Mouse (Mus musculus) megakaryocyte, embryonic 14.5 days (primary cell): ENCODE results near the gene Actn4. TPM values are rescaled to one million over a fixed set of nuclear protein-coding genes. Genes with fewer than 3 reads are reported as not detected.

Experiments
- H3K27me3 ChIP-seq: replicated peaks from 2 replicates; pipeline ENCODE3; 2012; ENCODE audit warnings: inconsistent platforms
- H3K36me3 ChIP-seq: replicated peaks from 2 replicates; pipeline ENCODE3; 2012; ENCODE audit warnings: low read length, inconsistent platforms, mixed read lengths
- H3K4me1 ChIP-seq: 2 replicates; pipeline ENCODE4 v1.6.1; 2012; ENCODE audit warnings: inconsistent platforms
- H3K4me3 ChIP-seq: replicated peaks from 2 replicates; pipeline ENCODE3; 2012; ENCODE audit warnings: moderate library complexity, mild to moderate bottlenecking, inconsistent platforms
- H3K9me3 ChIP-seq: 2 replicates; pipeline ENCODE4 v1.6.1; 2012; ENCODE audit warnings: inconsistent platforms
- FLI1 ChIP-seq: IDR thresholded peaks from 2 replicates; pipeline ENCODE4 v1.6.1; 2012; ENCODE audit warnings: low read length, inconsistent platforms, mixed read lengths
- GATA1 ChIP-seq: IDR thresholded peaks from 3 replicates; pipeline ENCODE4 v1.6.1; 2012; ENCODE audit warnings: mixed read lengths, low read length, inconsistent platforms, borderline replicate concordance
- polyA plus RNA-seq: library from polyadenylated mRNA; stranded (reverse); fragments of >175 nt; gene quantifications from 2 replicates; pipeline ENCODE4 v1.2.3, GENCODE M21; 2012; ENCODE audit warnings: low replicate concordance; ENCODE audit not compliant: insufficient read depth

Actn4 gene
- polyA plus RNA-seq, 1 experiment = 590 TPM

DNA sequence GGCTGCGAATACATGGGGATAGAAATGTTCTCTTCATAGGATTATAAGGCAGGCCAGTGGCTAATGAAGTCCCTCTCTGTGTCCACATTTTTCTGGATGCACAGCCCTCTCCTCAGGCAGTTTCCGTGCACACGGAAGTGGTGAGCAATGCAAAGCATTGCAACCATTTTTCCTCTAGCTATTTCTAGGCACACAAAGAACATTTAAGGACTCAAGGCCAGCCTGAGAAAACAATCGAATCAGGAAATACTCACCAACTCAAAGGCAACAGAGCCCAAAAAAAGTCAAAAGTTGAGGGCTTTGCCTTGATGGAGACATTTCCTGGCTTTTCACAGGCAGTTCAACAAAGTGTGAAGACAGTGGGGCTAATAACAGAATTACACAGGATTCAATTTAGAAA is 21.0 kb downstream of the Actn4 start:
- Histone ChIP-seq H3K4me3 (no peak overlapping the region), H3K4me1 (peaks cover 99% of the 10 kb centered on the region), H3K36me3 (peaks cover 78% of the 10 kb centered on the region), H3K27me3 (no peaks in the 10 kb centered on the region), H3K9me3 (no peaks in the 10 kb centered on the region)
- TF ChIP-seq FLI1 (no peak), GATA1 (no peak)

DNA sequence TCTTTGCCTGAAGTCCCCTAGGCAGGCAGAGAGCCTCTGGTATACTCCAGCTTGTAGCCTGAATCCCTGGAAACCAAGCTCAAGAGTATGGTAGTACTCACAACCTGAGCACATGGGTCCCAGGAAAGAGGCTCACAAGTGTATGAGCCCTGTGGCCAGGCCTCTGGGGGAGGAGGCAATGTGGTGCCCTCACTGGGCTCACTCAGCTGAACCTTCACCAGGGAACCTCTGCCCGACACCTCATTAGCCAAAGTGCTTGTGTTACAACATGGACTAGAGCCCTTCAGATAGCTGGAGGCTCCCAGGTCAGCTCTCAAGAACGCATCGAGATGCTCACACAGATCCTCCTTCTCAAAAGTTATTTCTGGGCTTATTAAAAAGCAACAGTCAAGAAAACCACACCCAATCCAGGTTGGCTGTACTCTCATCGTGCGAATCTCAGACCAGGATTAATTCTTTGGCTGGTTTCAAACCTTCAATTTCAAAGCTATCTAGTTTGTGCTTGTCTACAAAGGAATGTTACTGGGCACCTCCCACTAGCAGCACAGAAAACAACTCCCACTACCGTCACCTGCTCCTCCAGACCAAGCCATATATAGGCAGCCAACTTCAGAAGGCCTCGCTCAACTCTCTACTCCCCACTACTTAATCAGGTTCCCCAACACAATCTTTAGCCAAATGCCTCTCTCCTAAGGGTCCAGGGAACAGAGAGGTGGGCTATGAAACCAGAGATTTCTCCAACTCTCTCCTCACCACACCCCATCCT is 22.5 kb downstream of the Actn4 start:
- H3K36me3 ChIP-seq = peaks cover 83% of the 10 kb centered on the region
- TF ChIP-seq GATA1 (no peak), FLI1 (no peak)
- no peaks in the 10 kb centered on the region for H3K9me3 ChIP-seq
- H3K4me1 ChIP-seq = peaks cover 99% of the 10 kb centered on the region
- H3K4me3 ChIP-seq = no peak overlapping the region
- no peaks in the 10 kb centered on the region for H3K27me3 ChIP-seq

DNA sequence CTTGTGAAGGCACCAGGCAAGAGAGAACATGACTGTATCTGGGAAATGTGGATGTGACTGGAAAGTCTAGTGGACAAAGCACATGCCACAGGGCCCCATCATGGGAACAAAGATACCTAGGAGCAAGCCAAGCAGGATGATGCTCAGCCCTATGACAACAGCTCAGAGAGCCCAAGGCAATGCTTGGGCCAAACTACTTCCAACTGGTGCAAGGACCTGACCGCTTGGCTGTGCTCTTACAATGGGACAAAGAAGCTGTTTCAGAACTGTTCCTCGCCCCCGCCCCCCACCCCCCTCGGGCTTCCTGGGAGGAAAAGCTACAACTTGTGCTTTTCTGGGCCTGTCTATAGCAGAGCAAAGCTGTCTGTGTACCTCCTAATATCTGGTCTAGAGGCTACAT is 23.5 kb downstream of the Actn4 start:
- Histone ChIP-seq H3K27me3 (no peaks in the 10 kb centered on the region), H3K9me3 (no peaks in the 10 kb centered on the region), H3K4me1 (peaks cover 99% of the 10 kb centered on the region), H3K36me3 (peaks cover 89% of the 10 kb centered on the region), H3K4me3 (peak overlapping the region; percentile 24)
- TF ChIP-seq GATA1 (no peak), FLI1 (no peak)

- peaks cover 97% of the 10 kb centered on the region for H3K4me1 ChIP-seq
- H3K36me3 ChIP-seq = peaks cover 84% of the 10 kb centered on the region
Measured at GRCm38 (mm10) chr7:28936787-28937186, 25.4 kb downstream of the Actn4 start.

GRCm38 (mm10) chr7:28933825-28934224 is 28.3 kb downstream of the Actn4 start:
- Histone ChIP-seq H3K36me3 (peaks cover 85% of the 10 kb centered on the region), H3K4me1 (peaks cover 97% of the 10 kb centered on the region), H3K27me3 (no peaks in the 10 kb centered on the region), H3K4me3 (peak overlapping the region; percentile 7), H3K9me3 (no peaks in the 10 kb centered on the region)
- TF ChIP-seq GATA1 (no peak), FLI1 (no peak)

More at GRCm38 (mm10) chr7:28936787-28937186, 25.4 kb downstream of the Actn4 start:
- H3K4me3 ChIP-seq = no peak overlapping the region
- H3K27me3 ChIP-seq = no peaks in the 10 kb centered on the region
- no peaks in the 10 kb centered on the region for H3K9me3 ChIP-seq
- TF ChIP-seq GATA1 = no peak
- TF ChIP-seq FLI1 = no peak

DNA sequence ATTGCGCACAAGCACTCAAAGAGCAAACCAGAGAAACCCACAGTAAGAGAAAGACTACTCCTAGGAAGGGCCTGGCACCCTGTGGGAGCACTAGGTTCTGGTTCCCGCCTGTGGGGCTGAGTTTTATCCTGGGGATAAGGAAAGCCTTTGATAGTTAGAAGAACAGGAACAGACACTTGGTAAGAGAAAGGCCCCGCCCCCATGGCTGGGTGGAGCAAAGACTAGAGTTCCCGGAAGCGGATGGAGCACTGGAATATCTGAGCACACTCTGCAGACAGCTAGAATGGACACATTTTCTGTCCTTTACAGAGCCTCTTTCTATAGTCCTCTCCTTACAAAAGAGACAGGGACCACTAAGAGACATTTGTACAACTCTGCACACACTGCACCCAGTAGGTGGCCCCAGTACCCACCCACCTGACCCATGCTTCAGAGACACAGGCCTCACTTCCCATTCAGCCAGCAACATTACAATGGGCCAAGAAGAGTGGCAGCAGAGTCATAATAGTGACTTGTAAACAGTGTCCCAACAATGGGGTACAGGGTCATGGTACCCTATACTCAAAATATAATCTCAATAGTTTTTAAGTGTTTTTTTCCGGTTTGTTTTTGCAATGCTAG is 29.6 kb downstream of the Actn4 start:
- Histone ChIP-seq H3K9me3 (no peaks in the 10 kb centered on the region), H3K27me3 (no peaks in the 10 kb centered on the region), H3K4me1 (peaks cover 97% of the 10 kb centered on the region), H3K36me3 (peaks cover 87% of the 10 kb centered on the region), H3K4me3 (peak overlapping the region; percentile 70)
- TF ChIP-seq GATA1 (no peak), FLI1 (no peak)

DNA sequence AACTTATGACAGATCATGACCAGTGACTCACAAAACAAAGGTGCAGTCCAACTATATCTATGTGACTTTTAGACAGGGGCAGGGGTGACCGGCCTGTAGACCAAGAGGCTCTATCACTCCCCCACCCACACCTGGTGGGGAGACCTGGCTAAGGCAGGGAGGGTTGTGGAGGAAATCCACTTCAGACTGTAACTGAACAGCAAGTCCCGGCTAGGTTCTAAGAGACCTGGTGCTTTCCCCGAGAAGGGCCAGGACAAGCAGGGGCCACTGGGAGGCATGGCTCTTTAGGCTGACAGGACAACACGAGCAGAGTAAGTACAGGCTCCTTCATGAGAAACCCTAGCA is 30.5 kb downstream of the Actn4 start:
- no peak for TF ChIP-seq GATA1
- no peak for TF ChIP-seq FLI1
- Histone ChIP-seq H3K27me3 (no peaks in the 10 kb centered on the region), H3K36me3 (peaks cover 84% of the 10 kb centered on the region), H3K4me3 (no peak overlapping the region), H3K9me3 (no peaks in the 10 kb centered on the region), H3K4me1 (peaks cover 96% of the 10 kb centered on the region)

- Histone ChIP-seq H3K9me3 (no peaks in the 10 kb centered on the region), H3K4me1 (peaks cover 96% of the 10 kb centered on the region), H3K36me3 (peaks cover 84% of the 10 kb centered on the region), H3K27me3 (no peaks in the 10 kb centered on the region), H3K4me3 (no peak overlapping the region)
- no peak for TF ChIP-seq GATA1
- no peak for TF ChIP-seq FLI1
Measured at GRCm38 (mm10) chr7:28931032-28931694, 31.0 kb downstream of the Actn4 start.

- Histone ChIP-seq H3K36me3 (peaks cover 84% of the 10 kb centered on the region), H3K4me1 (peaks cover 96% of the 10 kb centered on the region), H3K27me3 (no peaks in the 10 kb centered on the region), H3K9me3 (no peaks in the 10 kb centered on the region), H3K4me3 (no peak overlapping the region)
- TF ChIP-seq GATA1 (no peak), FLI1 (no peak)
Measured at GRCm38 (mm10) chr7:28930320-28931031, 31.7 kb downstream of the Actn4 start.

GRCm38 (mm10) chr7:28929381-28929780 is 32.8 kb downstream of the Actn4 start:
- peaks cover 96% of the 10 kb centered on the region for H3K4me1 ChIP-seq
- no peak overlapping the region for H3K4me3 ChIP-seq
- H3K27me3 ChIP-seq = no peaks in the 10 kb centered on the region
- H3K36me3 ChIP-seq = peaks cover 85% of the 10 kb centered on the region
- no peak for TF ChIP-seq GATA1
- TF ChIP-seq FLI1 = no peak
- H3K9me3 ChIP-seq = no peaks in the 10 kb centered on the region
